Comparison of ENCODE assay signal across 16 mouse cellular contexts in the genomic region with DNA sequence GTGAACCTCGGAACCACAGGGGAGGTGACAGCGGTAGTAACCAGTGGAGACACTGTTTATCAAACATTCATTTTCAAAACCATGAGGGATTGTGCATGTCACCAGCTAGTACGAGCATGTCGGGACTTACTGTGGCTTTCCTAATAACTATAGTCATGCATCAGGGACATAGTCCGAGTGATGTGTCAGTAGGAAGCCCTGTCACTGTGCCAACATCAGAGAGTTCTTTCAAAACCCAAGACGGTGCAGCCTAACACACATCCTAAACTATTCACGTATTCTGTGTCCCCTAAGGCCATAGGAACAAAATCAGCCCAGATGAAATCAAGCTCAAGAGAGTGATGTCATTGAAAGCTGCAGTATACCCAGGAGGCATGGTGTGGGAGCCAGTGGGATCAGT.
"Had no signal": no experiment of that assay in that cellular context is flagged by ENCODE, and none has a peak within 500 bp of the region (broad histone marks: within the 10 kb centered on the region; RNA-seq: fewer than 3 reads in every experiment).

No protein-coding gene starts in this region.

- H3K4me3 ChIP-seq: neural tube, embryonic 12.5 days; neural tube, embryonic 13.5 days; neural tube, embryonic 15.5 days; stomach, embryonic 15.5 days had no signal

- H3K27me3 ChIP-seq: neural tube, embryonic 12.5 days; neural tube, embryonic 13.5 days; neural tube, embryonic 15.5 days; stomach, embryonic 15.5 days had no signal

- H3K4me2 ChIP-seq: neural tube, embryonic 12.5 days; neural tube, embryonic 13.5 days; neural tube, embryonic 15.5 days; stomach, embryonic 15.5 days had no signal

- H3K4me1 ChIP-seq: neural tube, embryonic 12.5 days had no signal

- H3K9ac ChIP-seq: neural tube, embryonic 12.5 days; neural tube, embryonic 13.5 days; neural tube, embryonic 15.5 days; stomach, embryonic 15.5 days had no signal

- H3K9me3 ChIP-seq: neural tube, embryonic 12.5 days; neural tube, embryonic 15.5 days; stomach, embryonic 15.5 days had no signal

- DNase-seq: retina, postnatal 1 day; right cerebral cortex, adult 18-20 months; right cerebral cortex, postnatal 14 days; right cerebral cortex, postnatal 25 days; right cerebral cortex, postnatal 4 days; spleen, adult 18-20 months; thymus, adult 18-20 months; thymus, adult 2 months; thymus, postnatal 14 days; thymus, postnatal 25 days; thymus, postnatal 36 days; thymus, postnatal 4 days had no signal

- H3K27ac ChIP-seq: neural tube, embryonic 12.5 days; neural tube, embryonic 13.5 days; neural tube, embryonic 15.5 days; stomach, embryonic 15.5 days had no signal

- H3K36me3 ChIP-seq: neural tube, embryonic 12.5 days; neural tube, embryonic 13.5 days; neural tube, embryonic 15.5 days; stomach, embryonic 15.5 days had no signal
